Mouse (Mus musculus): ENCODE data around the gene Scarb1.

Scarb1 gene

DNA sequence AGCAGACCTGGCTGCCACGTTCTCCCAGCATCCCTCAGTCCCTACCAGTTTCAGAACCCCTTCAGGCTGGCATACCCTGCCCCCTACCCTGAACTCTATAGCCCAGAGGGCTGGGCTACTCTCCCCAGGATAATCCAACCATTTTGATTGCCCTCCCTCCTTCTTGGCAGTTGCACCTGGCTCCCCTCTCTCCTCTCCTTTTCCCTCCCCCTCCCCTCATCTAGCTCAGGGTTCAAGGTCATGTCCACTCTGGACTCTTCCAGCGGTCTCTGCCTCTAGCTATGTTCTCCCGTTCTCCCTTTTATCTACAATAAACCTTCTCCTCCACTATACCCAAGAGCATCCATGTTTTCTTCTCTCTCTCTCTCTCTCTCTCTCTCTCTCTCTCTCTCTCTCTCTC, 9.1 kb downstream of the Scarb1 start:
- DNase-seq (ENCODE audit: low spot score in 2 of 2): no peak

- DNase-seq (ENCODE audit: low spot score in 2 of 2): no peak
These were observed 9.8 kb downstream of the Scarb1 start for GRCm38 (mm10) chr5:125331094-125331493.

- no peak for DNase-seq (ENCODE audit: low spot score in 2 of 2)
These were observed 10.2 kb downstream of the Scarb1 start for GRCm38 (mm10) chr5:125330656-125331055.

DNA sequence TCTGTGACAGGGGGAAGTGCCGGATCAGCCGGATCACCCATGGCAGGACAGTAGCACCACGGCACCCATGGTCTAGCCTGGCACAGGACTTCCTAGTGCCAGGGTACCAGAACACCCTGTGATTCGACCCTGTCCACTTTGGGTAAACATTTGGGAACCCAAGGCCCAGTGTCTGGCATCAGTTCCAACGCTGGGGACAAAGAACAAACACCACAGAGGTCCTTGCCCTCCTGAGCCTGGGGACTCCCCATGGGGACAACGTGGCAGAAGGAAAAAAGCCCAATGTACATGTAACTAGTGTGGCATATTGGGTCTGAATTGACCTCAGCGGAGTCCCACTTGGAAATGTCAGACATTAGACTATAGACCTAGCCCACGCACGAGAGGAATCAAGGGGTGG, 10.7 kb downstream of the Scarb1 start:
- no peak for DNase-seq (ENCODE audit: low spot score in 2 of 2)

DNA sequence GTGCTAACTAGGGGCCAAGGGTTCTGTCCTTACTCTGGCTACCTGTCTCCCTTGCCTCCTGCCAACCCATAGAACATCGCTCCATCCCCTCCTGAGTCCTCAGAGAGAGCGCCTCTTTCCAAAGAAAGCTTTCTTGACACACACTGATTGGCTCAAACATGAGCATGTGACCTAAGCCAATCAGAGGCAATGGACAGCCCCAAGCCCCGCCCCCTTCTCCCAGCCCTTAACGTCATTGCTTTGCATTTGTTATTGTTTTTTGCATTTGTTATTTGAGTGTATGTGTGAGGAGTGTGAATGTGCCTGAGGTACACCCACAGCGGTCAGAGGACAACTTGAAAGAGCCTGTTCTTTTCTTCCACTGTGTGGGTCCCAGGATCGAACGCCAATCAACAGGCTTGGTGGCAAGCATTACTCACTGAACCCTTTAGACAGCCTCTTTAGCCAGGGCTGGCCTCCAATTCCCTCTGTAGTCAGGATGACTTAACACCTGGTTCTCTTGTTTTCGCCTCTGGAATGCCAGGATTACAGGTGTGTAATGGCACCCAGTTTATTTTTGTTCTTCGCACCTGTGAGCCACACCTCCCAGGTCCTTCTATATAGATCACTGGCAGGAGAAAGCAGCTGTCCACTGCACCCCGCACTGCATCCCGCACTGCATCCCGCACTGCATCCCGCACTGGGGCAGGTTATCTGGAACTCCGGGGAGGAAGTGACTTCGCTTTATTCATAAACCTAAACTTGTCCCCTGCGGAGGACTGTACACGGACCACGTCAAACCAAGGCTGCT, 13.1 kb downstream of the Scarb1 start:
- DNase-seq (ENCODE audit: low spot score in 2 of 2): peak in 1 of 2 experiments; percentile 8

- no peak for DNase-seq (ENCODE audit: low spot score in 2 of 2)
These were observed 14.5 kb downstream of the Scarb1 start for GRCm38 (mm10) chr5:125326351-125326750.

DNA sequence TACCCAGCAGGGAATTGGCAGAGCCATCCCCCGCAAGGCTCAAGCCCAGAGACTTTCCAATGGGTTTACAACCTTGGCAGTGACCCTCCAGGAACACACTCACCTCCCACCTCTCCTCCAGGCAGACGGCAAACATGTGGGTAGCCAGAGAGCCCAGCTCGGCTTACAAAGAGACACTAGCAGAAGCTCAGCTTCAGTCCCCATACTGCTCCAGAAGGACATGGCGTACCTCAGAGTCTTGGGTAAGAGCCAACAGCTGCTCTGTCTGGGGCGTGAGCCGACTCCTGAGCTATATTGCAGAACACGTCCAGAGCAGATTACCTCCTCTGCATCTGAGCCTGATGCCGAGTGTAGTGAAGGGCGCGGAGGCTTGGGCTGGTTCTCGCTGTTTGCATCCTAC, 15.0 kb downstream of the Scarb1 start:
- DNase-seq (ENCODE audit: low spot score in 2 of 2): peak; percentile 33 to 36

GRCm38 (mm10) chr5:125325285-125325684, 15.6 kb downstream of the Scarb1 start:
- DNase-seq (ENCODE audit: low spot score in 2 of 2): no peak

DNA sequence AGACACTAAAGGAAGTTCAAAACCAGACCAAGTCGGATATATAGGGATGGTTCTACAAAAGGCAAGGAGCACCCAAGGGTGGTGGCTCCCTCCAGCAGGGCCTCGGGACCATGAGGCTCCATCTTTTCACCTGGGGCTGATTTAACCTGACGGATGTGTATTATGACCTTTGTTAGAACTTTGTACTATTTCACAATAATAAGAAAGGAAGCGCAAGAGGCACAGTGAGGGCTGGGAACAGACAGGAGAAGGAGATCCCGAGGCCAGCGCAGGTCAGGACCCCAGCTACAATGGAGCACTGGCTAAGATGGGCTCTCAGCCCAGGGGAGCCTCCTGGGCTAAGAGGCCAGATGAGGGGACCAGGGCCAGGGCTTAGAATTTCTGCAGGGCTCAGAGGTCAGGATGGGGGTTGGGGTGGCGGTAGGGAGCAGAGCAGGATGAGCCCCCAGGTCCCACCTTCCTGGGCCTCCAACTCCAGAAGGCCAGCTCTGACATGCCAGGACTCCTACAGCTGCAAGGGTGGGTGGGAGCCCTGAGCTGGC, 16.9 kb downstream of the Scarb1 start:
- no peak for DNase-seq (ENCODE audit: low spot score in 2 of 2)

- no peak for DNase-seq (ENCODE audit: low spot score in 2 of 2)
These were observed 17.8 kb downstream of the Scarb1 start for GRCm38 (mm10) chr5:125323128-125323527.

DNA sequence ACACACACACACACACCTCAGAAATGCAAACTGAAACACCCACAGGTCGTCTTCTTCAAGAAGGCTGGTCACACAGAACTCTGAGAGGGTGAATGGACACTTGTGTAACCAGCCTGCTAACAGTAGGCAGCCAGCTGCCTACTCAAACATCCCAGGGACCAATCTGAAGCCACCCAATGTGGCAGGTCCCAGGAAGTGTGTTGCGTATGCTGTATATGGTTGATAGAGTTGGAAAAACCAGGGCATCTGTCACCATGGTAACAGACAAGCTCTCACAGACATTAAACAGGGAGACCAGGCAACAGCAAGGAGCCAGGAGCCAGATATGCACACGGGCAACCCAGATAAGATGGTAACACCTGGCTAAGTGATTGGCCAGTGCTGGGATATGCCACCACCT, 19.1 kb downstream of the Scarb1 start:
- peak; percentile 31 to 51 for DNase-seq (ENCODE audit: low spot score in 2 of 2)

DNA sequence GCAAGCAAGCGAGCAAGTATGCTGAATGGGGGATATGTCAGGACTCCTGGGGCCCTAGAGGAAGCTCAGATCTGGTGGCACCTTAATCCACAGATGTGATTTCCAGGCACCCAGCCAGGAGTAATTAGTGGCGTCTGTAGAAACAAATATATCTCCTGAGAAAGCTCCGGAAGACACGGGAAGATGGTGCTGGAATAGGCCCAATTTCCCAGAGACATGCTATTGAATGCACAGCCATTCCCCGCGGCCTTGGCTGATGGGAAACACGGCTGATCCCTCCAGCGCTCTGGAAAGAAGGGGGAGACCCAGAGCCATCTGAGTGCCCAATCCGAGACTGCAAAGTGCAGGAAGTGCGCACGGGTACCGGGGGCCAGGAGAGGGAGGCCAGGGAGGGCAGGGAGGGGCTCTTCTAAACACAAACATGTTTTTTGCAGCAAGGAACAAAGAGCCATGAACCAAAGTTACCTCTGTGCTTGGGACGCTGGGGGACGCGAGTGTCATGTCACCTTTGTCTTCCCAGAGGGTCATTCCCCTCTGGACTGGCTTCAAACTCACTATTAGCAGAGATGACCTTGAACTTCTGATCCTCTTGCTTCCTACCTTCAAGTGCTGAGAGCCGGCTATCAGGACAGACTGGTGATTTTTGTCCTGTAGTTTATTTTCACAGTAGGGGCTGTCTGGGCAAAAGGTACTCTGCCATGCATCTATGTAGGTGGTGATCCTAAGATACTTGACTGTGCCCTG, 21.7 kb downstream of the Scarb1 start:
- DNase-seq (ENCODE audit: low spot score in 2 of 2): peak; percentile 38 to 57

- DNase-seq (ENCODE audit: low spot score in 2 of 2): no peak
These were observed 22.9 kb downstream of the Scarb1 start for GRCm38 (mm10) chr5:125317953-125318352.

- DNase-seq (ENCODE audit: low spot score in 2 of 2): no peak
These were observed 23.6 kb downstream of the Scarb1 start for GRCm38 (mm10) chr5:125317296-125317695.

- DNase-seq (ENCODE audit: low spot score in 2 of 2): no peak
These were observed 24.1 kb downstream of the Scarb1 start for GRCm38 (mm10) chr5:125316771-125317170.

GRCm38 (mm10) chr5:125315110-125315509, 25.8 kb downstream of the Scarb1 start:
- DNase-seq (ENCODE audit: low spot score in 2 of 2): no peak

GRCm38 (mm10) chr5:125313991-125314390, 26.9 kb downstream of the Scarb1 start:
- no peak for DNase-seq (ENCODE audit: low spot score in 2 of 2)

GRCm38 (mm10) chr5:125312970-125313597, 27.8 kb downstream of the Scarb1 start:
- DNase-seq (ENCODE audit: low spot score in 2 of 2): no peak

DNA sequence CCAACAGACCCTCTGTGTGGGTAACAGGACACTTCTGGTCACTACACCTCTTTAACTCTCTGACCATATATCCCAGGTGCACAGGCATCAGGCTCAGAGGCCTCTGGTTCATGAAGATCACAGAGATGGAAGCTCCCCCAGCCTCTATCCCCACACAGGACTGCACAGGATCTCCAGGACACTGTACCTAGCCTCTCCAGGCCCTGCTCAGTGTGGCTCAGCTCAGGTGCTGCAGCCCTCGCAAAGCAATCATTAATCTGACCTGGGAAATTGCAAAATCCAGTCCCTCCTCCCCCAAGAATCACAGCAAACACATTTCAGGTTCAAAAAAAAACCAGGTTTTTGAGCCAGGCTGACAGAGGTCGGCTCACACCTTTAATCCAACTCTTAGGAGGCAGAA, 29.9 kb downstream of the Scarb1 start:
- DNase-seq (ENCODE audit: low spot score in 2 of 2): no peak

- no peak for DNase-seq (ENCODE audit: low spot score in 2 of 2)
These were observed 31.7 kb downstream of the Scarb1 start for GRCm38 (mm10) chr5:125309193-125309592.

- DNase-seq (ENCODE audit: low spot score in 2 of 2): no peak
These were observed 34.1 kb downstream of the Scarb1 start for GRCm38 (mm10) chr5:125306824-125307223.

DNA sequence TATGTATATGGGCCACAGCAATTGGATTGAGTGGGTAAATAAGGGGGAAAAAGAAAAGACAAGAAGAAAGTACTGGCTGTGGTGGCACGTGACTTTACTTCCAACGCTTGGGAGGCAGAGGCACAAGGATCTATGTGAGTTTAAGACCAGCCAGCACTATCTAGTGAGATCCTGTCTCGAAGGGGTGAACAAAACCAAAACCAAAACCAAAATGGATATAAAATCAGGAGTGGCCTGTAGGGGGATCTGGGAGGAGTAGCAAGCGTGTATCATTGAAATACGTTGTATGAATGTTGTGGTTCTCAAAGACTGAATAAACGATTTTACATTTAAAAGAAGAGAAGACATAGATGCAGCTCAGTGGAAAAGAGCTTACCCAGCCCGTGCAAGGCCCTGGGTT, 34.5 kb downstream of the Scarb1 start:
- DNase-seq (ENCODE audit: low spot score in 2 of 2): no peak
